Comparison of ENCODE assay signal across 8 mouse cellular contexts in genomic region chr19:3719362-3719891, GRCm38 (mm10). TPM values are rescaled to one million over a fixed set of nuclear protein-coding genes. Genes with fewer than 3 reads are reported as not detected.
DNase-seq lines count a peak whose midpoint lies in the region; ATAC-seq and TF ChIP-seq lines count a peak whose summit lies in the region.

No protein-coding gene starts in this region.

- TF ChIP-seq POLR2A in thymus, adult 2 months (IDR thresholded peaks at IDR 0.05; ENCODE audit: control insufficient read depth, extremely low read depth, insufficient read depth, low read length, poor library complexity) = no peak; the same call in 1 of the 2 replicates

- DNase-seq in thymus, adult 2 months = peak; percentile 29
- no peak for DNase-seq in thymus, postnatal 10 days (ENCODE audit: low spot score in 2 of 2)
- DNase-seq in kidney, adult 9 months = peak; percentile 80
- peak; percentile 30 to 61 for DNase-seq in spleen, adult 18-20 months

- peaks cover 10% of the 10 kb centered on the region for H3K4me1 ChIP-seq in thymus, adult 2 months (replicated peaks; ENCODE audit: control insufficient read depth, insufficient read depth, low read length)
- H3K4me1 ChIP-seq in heart, embryonic 11.5 days (ENCODE audit: control insufficient read depth, insufficient read depth, low read length) = peaks cover 4% of the 10 kb centered on the region; the same call in 1 of the 2 replicates
- H3K4me1 ChIP-seq in limb, embryonic 13.5 days = peaks cover 13% of the 10 kb centered on the region
- peaks cover 10% of the 10 kb centered on the region for H3K4me1 ChIP-seq in midbrain, embryonic 12.5 days

- no peaks in the 10 kb centered on the region for H3K36me3 ChIP-seq in thymus, adult 2 months (ENCODE audit: control insufficient read depth, insufficient read depth, low read length)
- peaks cover 17% of the 10 kb centered on the region for H3K36me3 ChIP-seq in heart, embryonic 11.5 days (ENCODE audit: control insufficient read depth, insufficient read depth, low read length)
- H3K36me3 ChIP-seq in limb, embryonic 13.5 days = peaks cover 41% of the 10 kb centered on the region
- H3K36me3 ChIP-seq in midbrain, embryonic 12.5 days = peaks cover 32% of the 10 kb centered on the region

- H3K9me3 ChIP-seq in heart, embryonic 11.5 days (replicated peaks; ENCODE audit: control insufficient read depth, low read length) = no peaks in the 10 kb centered on the region
- 0 out of 2 replicates have a peak, but pooled peaks cover 3% of the 10 kb centered on the region for H3K9me3 ChIP-seq in limb, embryonic 13.5 days
- H3K9me3 ChIP-seq in midbrain, embryonic 12.5 days = no peaks in the 10 kb centered on the region

- ATAC-seq in erythroblast, adult 5-6 weeks (replicated peaks; ENCODE audit: low FRiP score, poor library complexity, severe bottlenecking) = 0 out of 2 replicates have a peak, but pooled peaks have one; percentile 51
- peak; percentile 48; the same call in 1 of the 2 replicates for ATAC-seq in heart, embryonic 11.5 days (replicated peaks; ENCODE audit: insufficient number of reproducible peaks, low FRiP score, low TSS enrichment)
- ATAC-seq in limb, embryonic 13.5 days (ENCODE audit: low FRiP score, low read depth) = peak; percentile 59
- peak; percentile 71 for ATAC-seq in midbrain, embryonic 12.5 days (ENCODE audit: low FRiP score, low read depth)

- H3K9ac ChIP-seq in heart, embryonic 11.5 days (ENCODE audit: low read depth, low read length) = peak overlapping the region; percentile 68
- H3K9ac ChIP-seq in limb, embryonic 13.5 days = peak overlapping the region; percentile 60
- H3K9ac ChIP-seq in midbrain, embryonic 12.5 days (replicated peaks) = no peak overlapping the region; the same call in 1 of the 2 replicates

- peak overlapping the region; percentile 36 for H3K4me3 ChIP-seq in thymus, adult 2 months (ENCODE audit: control insufficient read depth, insufficient read depth, low read length)
- peak overlapping the region; percentile 49 for H3K4me3 ChIP-seq in heart, embryonic 11.5 days (ENCODE audit: low read depth, low read length)
- H3K4me3 ChIP-seq in limb, embryonic 13.5 days = peak overlapping the region; percentile 47
- H3K4me3 ChIP-seq in midbrain, embryonic 12.5 days = peak overlapping the region; percentile 36

- peak overlapping the region; percentile 91 for H3K4me2 ChIP-seq in heart, embryonic 11.5 days
- peak overlapping the region; percentile 86 for H3K4me2 ChIP-seq in limb, embryonic 13.5 days (replicated peaks)
- H3K4me2 ChIP-seq in midbrain, embryonic 12.5 days (replicated peaks) = peak overlapping the region; percentile 62

- no peaks in the 10 kb centered on the region for H3K27me3 ChIP-seq in thymus, adult 2 months (ENCODE audit: control insufficient read depth, insufficient read depth, low read length)
- H3K27me3 ChIP-seq in heart, embryonic 11.5 days (ENCODE audit: control insufficient read depth, insufficient read depth, low read length) = no peaks in the 10 kb centered on the region
- no peaks in the 10 kb centered on the region for H3K27me3 ChIP-seq in limb, embryonic 13.5 days
- no peaks in the 10 kb centered on the region for H3K27me3 ChIP-seq in midbrain, embryonic 12.5 days

- H3K27ac ChIP-seq in thymus, adult 2 months (ENCODE audit: control insufficient read depth, insufficient read depth, low read length) = no peak overlapping the region
- H3K27ac ChIP-seq in heart, embryonic 11.5 days (ENCODE audit: low read depth, low read length) = no peak overlapping the region
- H3K27ac ChIP-seq in limb, embryonic 13.5 days = peak overlapping the region; percentile 16; the same call in 1 of the 2 replicates
- H3K27ac ChIP-seq in midbrain, embryonic 12.5 days (replicated peaks) = no peak overlapping the region

- peak; percentile 53; the same call in 1 of the 2 replicates for TF ChIP-seq CTCF in thymus, adult 2 months (IDR thresholded peaks at IDR 0.05; ENCODE audit: borderline replicate concordance, control insufficient read depth, extremely low read depth, insufficient read depth, low read length, poor library complexity)

- WGBS in thymus, adult 2 months = 1% methylated on average over 27 of the region's 27 CpGs
- WGBS in heart, embryonic 11.5 days (ENCODE audit: insufficient replicate concordance) = under 1% methylated on average over 27 of the region's 27 CpGs
- 3% methylated on average over 27 of the region's 27 CpGs for WGBS in limb, embryonic 13.5 days
- 2% methylated on average over 26 of the region's 27 CpGs for WGBS in midbrain, embryonic 12.5 days

RNA-seq across cellular contexts. Expression of gene 1810055G02Rik, which starts 11.3 kb away (rescaled TPM):
- 24.8 and 25.2 TPM in 2 replicates for polyA plus RNA-seq in thymus, adult 2 months (2012; rRNA removed)
- total RNA-seq in erythroblast, adult 5-6 weeks (2015; ENCODE audit: low replicate concordance) = 8.3 and 8.6 TPM in 2 replicates
- total RNA-seq in erythroblast, adult 5-6 weeks (2017; ENCODE audit: low replicate concordance) = 2.5 and 4.0 TPM in 2 replicates
- 30.3 and 33.6 TPM in 2 replicates for polyA plus RNA-seq in heart, embryonic 11.5 days (2014; fragmentation: Nextera tagmentation; extraction: Ambion mirVana)
- polyA plus RNA-seq in limb, embryonic 13.5 days (2015; fragmentation: Nextera tagmentation; extraction: Ambion mirVana) = 50.3 and 54.4 TPM in 2 replicates
- 31.9 and 35.1 TPM in 2 replicates for polyA plus RNA-seq in midbrain, embryonic 12.5 days (2016; fragmentation: Nextera tagmentation; extraction: Ambion mirVana)

RNA-seq across cellular contexts. Expression of gene Lrp5, which starts 33.1 kb away (rescaled TPM):
- polyA plus RNA-seq in thymus, adult 2 months (2012; rRNA removed) = 35.9 and 48.9 TPM in 2 replicates
- 3.8 and 4.4 TPM in 2 replicates for total RNA-seq in erythroblast, adult 5-6 weeks (2015; ENCODE audit: low replicate concordance)
- 2.7 and 2.8 TPM in 2 replicates for total RNA-seq in erythroblast, adult 5-6 weeks (2017; ENCODE audit: low replicate concordance)
- 4.6 and 5.3 TPM in 2 replicates for polyA plus RNA-seq in heart, embryonic 11.5 days (2014; fragmentation: Nextera tagmentation; extraction: Ambion mirVana)
- 7.1 and 7.7 TPM in 2 replicates for polyA plus RNA-seq in limb, embryonic 13.5 days (2015; fragmentation: Nextera tagmentation; extraction: Ambion mirVana)
- polyA plus RNA-seq in midbrain, embryonic 12.5 days (2016; fragmentation: Nextera tagmentation; extraction: Ambion mirVana) = 3.0 and 3.2 TPM in 2 replicates

RNA-seq across cellular contexts. Expression of gene Kmt5b, which starts 47.8 kb away (rescaled TPM):
- polyA plus RNA-seq in thymus, adult 2 months (2012; rRNA removed) = 32.9 and 43.6 TPM in 2 replicates
- 21.3 and 35.0 TPM in 2 replicates for total RNA-seq in erythroblast, adult 5-6 weeks (2015; ENCODE audit: low replicate concordance)
- total RNA-seq in erythroblast, adult 5-6 weeks (2017; ENCODE audit: low replicate concordance) = 40.5 and 58.8 TPM in 2 replicates
- 22.2 and 27.6 TPM in 2 replicates for polyA plus RNA-seq in heart, embryonic 11.5 days (2014; fragmentation: Nextera tagmentation; extraction: Ambion mirVana)
- polyA plus RNA-seq in limb, embryonic 13.5 days (2015; fragmentation: Nextera tagmentation; extraction: Ambion mirVana) = 30.4 and 31.2 TPM in 2 replicates
- polyA plus RNA-seq in midbrain, embryonic 12.5 days (2016; fragmentation: Nextera tagmentation; extraction: Ambion mirVana) = 61.3 and 65.9 TPM in 2 replicates

Comparison
In these comparisons a context has a peak if more than half of its experiments do, and no peak if none do; other contexts are left out.
1. DNase-seq: peak in thymus, adult 2 months (single experiment), kidney, adult 9 months (single experiment) and spleen, adult 18-20 months (2 of 2); none in thymus, postnatal 10 days (0 of 2).
2. Peak in every context shown above with its lines, with median percentiles within 50 percentile points of each other: H3K4me3 ChIP-seq, ATAC-seq and H3K4me2 ChIP-seq.